Mouse (Mus musculus) kidney, postnatal 4 days (tissue): ENCODE results near the gene Mfsd4b4.
"Not testable (repeated sequence)": the region's sequence is repeated elsewhere in the genome, so short reads cannot be mapped to it uniquely, and the experiment has no call there.

Experiments used
- DNase-seq, 2 experiments: peaks; one replicate each; pipeline ENCODE4 v3.0.0; 2021; ENCODE audit warnings: mixed read lengths in 2 of 2

Mfsd4b4 gene

DNA sequence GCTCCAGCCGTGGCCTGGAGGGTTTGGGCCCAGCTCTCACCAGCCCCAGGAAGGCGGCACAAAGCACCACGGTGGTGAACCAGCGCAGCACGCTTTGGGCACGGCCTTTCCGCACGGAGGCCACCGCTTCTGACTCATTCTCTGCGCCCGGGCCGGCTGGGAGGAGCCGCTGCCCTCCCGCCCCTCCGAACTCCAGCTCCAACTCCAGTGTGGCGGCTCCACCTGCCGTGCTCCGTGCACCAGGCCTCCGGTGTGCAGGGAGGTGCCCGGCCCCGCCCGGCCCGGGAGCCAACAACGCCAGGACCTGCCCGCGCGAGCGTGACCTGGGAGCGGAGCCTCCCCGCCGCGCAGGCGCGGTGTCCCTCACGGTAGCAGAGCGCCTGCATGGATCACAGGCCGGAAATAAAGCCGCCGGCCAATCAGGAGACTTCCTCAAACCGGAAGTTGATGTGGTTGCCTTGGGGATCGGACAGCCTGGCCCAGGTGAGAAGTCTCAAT is at the start of gene Mfsd4b4:
TSS of gene Mfsd4b4 (minus strand) at position 365 of the 498 bp plus-strand sequence.
- DNase-seq, result peak; percentile 87 to 93

DNA sequence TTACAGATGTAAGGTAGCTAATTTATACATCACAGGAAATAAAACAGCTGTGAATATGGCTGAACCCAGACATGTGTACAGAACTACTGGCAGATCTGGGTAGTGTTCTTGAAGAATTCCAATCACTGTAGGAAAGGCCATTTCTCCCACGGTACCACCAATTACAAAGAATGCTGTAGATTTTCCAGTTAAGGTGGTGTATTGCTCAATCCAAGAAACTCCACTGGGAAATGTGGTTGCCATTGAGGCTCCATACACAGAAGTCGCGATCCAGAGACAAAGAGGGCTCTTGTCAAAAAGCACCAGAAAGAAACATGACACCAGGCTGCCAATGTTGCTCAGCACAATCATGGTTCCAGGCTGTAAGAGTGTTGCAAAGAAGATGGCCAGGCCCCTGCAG is 48.2 kb upstream of the Mfsd4b4 start:
- DNase-seq, result not testable (repeated sequence)

DNA sequence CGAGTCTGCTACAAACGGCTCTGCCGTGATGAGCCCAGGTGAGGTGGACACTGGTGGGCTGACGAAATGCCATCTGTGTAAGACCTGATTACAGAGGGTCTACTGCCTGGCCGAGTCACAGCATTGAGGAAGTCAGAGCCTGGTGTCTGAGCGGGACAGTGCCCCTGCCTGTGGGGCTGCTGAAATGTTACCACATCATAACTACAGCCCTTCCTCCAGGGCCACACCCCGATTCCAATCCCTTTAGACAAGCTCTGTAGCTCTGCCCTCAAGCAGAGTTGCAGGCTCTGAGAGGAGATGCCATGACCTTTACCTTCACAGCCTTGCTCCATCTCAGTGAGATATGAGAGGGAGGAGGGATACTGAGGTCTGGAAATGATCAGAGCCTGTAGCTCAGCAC is 37.5 kb upstream of the Mfsd4b4 start:
- DNase-seq, result no peak

DNA sequence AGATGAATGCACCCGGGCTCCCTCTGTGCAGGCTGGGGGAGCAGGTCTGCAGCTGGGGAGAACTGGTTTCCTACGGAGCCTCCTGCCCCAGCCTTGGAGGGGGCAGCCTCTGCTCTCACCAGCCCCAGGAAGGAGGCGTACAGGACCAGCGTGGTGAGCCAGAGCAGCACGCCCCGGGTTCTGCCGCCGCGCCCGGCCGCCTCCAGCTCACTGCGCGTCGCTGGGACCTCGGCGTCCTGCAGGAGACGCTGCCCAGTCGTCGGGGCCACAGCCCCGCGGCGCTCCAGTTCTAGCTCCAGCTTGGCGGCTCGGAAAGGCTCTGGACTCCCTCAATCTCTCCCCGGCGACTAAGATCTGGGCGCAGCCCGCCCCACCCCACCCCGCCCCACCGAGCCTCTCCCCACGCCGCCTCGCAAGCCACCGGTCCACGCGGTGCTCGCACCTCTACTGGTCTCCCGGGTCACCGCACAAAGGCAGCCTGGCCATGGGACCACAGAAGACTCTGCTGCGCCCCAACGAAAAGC is 27.6 kb upstream of the Mfsd4b4 start, which contains the start of gene Mfsd4b2:
TSS of gene Mfsd4b2 (minus strand) at position 308 of the 524 bp plus-strand sequence.
- DNase-seq, result peak; percentile 50 to 65

DNA sequence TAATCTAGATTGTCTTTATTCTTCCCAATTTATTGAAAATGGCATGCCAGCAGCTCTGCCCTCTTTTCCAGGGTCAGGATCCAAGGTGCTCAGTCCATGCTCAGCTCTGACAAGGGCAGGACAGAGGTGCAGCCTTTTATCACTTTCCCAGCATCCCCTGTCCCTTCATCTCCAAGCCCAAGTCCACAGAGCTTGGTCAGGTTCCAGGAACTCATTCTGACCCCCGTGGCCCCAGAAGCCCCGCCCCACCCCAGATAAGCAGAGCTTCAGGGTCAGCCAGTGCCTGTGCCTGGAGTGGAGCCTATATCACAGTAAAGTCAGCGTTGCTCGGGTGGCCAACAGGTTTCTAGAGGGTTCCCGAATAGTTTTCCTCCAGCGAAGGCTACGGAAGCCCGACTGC is 25.5 kb upstream of the Mfsd4b4 start:
- DNase-seq, result not testable (repeated sequence)

DNA sequence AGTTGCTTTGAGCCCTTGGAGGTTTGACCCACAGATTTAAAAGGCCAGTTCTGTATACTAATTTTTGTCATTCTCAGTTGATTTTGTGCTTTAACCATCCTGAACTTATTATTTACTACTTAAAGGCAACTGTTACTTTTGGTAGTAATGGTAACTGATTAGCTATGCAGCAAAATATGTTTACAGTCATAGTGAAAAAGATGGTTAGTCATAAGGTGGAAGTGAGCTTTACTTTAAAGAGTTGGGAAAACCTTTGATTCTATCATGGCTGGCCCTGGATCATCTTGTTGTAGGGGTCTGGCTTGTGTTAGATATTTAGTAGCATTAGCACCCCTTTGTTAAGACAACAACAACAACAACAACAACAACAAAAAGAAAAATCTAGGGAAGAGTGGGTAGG is 13.6 kb upstream of the Mfsd4b4 start:
- no peak for DNase-seq

DNA sequence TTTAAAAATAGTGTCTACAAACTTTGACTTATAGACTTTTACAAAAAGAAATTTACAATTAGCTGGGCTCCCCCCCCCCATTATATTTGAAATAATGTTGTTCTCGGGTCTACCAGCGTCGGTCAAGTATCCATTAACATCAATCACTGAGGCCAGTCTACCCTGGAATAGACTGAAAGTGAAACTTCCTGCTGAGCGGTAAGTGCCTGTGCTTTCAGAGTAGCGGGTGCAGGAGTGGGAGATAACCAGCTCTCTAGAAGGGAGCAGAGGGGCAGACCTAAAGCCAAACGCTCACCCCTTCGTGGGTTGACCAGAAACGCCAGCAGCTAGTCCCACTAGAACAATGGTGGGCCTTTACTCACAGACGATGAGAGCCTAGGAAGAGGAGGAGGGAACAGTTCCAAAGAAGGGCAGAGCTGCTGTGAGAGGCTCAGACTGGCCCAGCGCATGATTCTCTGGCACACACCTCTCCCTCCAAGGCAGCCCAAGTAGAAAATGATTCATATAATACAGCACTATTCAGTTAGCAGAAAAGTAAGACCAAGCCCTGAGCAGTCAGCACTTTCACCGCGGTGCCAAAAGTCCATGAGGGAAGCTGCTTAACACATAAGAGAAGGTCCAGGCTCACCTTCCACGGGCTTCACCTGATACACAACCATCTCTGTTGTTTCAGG is 9.9 kb upstream of the Mfsd4b4 start:
- no peak for DNase-seq

DNA sequence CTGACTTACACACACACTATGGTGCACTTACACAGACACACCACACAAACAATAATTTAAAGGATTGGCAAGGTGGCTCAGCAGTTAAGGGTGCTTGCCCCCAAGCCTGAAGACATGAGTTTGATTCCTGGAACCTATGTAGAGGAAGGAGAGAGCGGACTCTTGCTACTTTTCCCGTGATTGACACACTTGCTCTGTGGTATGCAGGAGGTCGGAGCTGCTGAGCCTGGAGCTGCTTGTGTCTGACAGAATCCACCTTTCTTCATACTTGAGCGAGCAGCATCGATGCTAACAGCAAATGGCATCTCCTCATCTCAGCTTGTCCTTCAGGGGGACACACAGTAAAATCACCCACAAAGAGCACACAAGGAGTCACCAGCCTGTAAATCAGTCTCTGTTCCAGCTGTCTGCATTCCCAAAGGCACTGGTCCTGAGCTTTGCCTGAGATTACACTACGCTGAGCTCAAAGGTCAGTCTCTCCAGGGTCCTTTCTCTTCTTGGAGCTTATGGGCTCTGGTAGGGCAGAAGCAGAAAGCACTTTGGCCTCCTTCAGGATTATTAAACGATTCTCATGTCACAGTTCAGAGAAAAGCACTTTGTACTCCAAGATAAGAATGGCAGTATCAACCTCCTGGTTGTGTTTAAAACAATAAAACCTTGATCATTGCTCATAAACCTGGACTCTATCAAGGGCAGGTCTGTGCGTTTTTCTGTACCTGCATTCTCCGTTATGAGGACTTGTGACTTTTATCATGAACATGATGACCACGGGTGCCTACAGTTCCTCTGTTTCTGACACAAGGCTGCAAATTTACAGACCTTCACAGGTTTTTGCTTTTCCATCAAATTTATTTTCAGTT is 8.0 kb upstream of the Mfsd4b4 start:
- DNase-seq, result peak in 1 of 2 experiments; percentile 21

DNA sequence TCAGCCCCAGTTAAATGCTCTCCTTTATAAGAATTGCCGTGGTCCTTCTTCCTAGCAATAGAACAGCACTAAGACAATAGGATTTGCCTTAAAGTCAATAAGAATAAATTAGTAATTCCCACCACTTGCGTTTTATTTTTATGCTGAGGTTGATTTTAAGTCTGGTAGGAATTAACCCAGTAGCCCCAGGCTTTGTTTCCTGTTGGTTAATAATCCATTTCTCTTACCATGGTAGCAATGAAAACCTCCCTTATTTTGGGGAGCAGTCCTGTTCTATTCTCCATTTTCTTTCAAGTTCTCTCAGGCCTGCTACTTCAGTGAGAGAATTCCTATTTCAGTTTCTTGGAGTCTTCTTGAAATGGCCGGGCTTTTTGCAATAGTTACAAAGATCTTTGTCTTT is 5.2 kb upstream of the Mfsd4b4 start:
- DNase-seq, result no peak

DNA sequence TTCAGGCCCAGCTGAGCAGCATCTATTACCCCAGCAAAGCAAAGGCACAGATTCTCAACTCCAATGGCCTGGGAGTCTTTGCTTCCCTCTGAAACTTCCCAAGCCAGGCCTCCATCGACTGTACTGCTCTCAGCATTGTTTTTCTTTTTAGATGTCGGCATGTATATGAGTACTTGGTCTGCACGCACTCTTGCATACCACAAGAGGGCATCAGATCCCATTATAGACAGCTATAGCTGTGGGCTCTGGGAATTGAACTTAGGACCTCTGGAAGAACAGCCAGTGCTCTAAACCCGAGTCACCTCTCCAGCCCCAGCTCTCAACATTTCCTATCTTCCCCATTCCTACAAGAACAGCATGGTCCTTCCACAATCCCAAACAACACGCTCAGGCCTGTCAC is 2.5 kb downstream of the Mfsd4b4 start:
- no peak for DNase-seq

DNA sequence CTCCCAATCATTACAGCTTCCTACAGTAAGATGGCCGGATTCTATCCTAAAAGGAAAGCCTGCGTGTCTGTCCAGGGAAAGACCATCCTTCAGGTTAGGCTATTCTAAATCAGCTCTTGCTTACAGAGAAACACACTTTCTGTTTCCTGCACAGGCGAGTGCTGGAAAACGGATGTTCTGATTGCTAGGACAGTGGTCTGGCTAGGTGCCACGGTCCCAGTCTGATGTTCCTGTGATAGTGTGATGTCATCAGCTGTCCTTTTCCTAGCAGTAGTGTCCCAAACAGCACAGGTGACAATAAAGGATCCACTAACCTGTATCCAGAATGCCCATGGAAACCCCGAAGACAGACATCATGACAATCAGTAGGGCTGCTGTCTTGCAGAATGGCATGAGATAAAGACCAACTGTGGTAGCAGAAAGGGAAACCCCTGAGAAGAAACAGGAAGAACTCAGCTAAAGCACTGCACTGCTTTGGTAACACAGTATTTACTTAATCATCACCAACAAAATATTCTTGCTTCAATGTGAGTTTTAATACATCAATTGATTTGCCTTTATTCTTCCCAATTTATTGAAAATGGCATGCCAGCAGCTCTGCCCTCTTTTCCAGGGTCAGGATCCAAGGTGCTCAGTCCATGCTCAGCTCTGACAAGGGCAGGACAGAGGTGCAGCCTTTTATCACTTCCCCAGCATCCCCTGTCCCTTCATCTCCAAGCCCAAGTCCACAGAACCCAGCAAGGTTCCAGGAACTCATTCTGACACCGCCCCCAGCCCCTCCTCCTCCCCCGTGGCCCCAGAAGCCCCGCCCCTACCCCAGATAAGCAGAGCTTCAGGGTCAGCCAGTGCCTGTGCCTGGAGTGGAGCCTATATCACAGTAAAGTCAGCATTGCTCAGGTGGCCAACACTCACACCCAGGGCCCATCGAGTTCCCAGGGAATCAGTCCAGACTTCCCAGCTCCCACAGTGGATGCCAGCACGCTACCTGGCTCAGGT is 5.0 kb downstream of the Mfsd4b4 start:
- DNase-seq, result peak in 1 of 2 experiments; percentile 42

DNA sequence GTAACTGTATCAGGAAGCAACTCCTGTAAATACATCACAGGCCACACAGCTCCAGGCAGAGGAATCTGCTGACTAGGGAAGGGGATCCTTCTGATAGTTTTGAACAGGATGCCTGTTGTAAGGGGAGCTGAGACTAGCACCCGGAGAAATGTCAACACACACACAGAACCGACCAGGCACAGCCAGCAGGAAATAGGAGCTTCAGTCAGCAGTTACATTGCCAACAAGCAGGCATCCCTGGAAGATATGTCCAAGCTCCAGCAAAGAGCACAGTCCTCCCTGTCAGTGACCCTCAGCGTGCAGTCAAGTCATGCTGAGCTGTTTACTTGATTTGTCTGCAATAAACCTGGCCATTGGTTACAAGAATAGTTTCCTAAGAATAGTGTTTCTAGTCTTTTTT is 10.4 kb downstream of the Mfsd4b4 start:
- no peak for DNase-seq

DNA sequence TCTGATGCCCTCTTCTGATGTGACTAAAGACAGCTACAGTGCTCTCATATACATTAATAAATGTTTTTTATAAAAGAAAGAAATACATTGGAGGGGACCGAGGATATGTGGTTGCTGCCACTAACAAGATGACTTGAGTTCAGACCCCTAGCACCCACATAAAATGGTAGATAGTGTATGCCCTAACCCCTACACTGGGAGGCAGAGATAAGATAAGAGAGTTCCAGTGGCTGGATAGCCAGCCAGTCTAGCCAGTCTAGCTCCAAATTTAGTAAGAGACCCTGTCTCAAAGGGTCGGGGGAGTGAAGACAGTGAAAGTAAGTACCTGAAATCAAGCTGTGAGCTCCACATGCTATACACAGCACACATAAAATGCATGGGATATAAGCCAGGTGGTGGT is 33.5 kb downstream of the Mfsd4b4 start:
- no peak for DNase-seq

DNA sequence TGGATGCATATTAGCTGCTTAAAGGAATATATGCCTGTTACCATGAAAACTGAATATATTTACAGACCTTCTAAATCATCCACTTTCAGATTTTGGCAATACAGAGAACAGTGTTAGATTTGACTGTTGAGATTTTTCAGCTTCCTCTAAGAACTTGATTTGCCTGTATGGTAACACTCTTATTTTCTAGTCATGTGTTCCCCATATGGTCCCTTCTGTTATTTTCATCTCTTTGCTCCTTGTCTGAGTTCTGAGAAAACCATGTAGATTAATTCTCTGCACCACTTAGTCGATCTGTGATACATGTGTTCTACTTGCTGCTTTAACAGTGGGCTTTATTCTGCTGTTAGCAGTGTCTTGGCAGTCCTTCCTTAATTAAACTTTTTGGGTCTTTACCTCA is 56.4 kb downstream of the Mfsd4b4 start:
- no peak for DNase-seq
